Mouse (Mus musculus) spleen, adult 2 months (tissue): ENCODE results near the gene Nsf.

Experiments used
- CTCF ChIP-seq: fragments of 200-500 bp; IDR thresholded peaks from 2 replicates; pipeline ENCODE4 v1.5.1; 2011; ENCODE audit warnings: mild to moderate bottlenecking, inconsistent platforms; ENCODE audit not compliant: insufficient read depth, insufficient read length, insufficient replicate concordance; ENCODE audit errors: extremely low read depth
- POLR2A ChIP-seq: fragments of 200-500 bp; IDR thresholded peaks from 2 replicates; pipeline ENCODE4 v1.6.1; 2011; ENCODE audit warnings: low read depth, low read length, inconsistent platforms

DNA sequence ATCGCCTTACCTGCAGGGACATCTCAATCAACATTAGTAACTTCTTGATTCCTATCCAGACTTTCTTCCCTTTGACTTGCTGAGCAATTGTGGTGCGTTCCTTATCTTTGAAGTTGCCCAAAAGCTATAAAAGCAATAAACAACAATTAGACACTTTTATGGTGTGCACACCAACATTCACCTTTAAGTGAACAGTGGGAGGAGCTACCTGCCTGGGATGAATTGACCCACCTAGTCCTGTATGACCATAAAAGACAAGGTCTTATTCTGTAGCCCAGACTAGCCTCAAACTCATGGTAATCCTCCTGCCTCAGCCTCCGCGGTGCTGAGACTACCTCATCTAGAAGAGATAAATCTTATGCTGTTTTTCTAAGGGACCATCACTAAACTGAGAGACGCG is 126.7 kb downstream of the Nsf start:
- TF ChIP-seq POLR2A: no peak
- TF ChIP-seq CTCF: no peak
